Mouse (Mus musculus) left cerebral cortex, postnatal 25 days (tissue): ENCODE measurements around the gene Rab4b. TPM values are rescaled to one million over a fixed set of nuclear protein-coding genes. Genes with fewer than 3 reads are reported as not detected.

ENCODE experiments used
- DNase-seq, 2 experiments: peaks; one replicate each; pipeline ENCODE4 v3.0.0; 2022; ENCODE audit warnings: low spot score in 2 of 2, mixed read lengths in 1 of 2
- intact Hi-C: fragments of 180-260 bp; cut with DNase I; formaldehyde crosslinking; loops from one replicate; pipeline ENCODE4 v1.15.1; 2025
- microRNA-seq, 2 experiments: library from miRNA; unstranded; fragments of <30 nt; microRNA quantifications; one replicate each; pipeline ENCODE4 v1.2.0; 2022
- total RNA-seq, 2 experiments: library from RNA; stranded (reverse); gene quantifications; 2 replicates each; pipeline ENCODE4 v1.2.3; 2021

Gene Rab4b
- total RNA-seq, 2 experiments from 2014 or later: 85.3 to 91.2 TPM

DNA sequence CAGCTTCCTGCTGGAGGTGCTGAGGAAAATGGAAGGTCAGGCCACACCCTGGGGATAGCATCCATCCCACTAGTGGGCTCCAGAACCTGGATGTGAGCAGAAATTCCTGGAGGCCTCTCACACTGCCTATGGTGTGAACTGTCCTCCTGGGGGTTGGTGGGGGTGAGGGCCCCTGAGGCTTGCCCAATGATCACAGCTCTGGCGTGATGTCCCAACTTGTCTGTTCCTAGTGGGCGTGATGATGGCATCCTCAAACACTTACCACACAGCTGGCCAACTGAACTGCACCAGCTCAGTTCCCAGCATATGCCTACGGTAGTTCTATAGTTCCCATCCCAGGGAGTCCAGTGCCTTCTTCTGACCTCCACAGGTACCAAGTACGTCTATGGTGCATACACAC lies 53.7 kb downstream of the Rab4b start:
- intact Hi-C loops: loop anchor here (5.0 to 10.0 kb wide), 2 partner anchors 348 to 1270 kb away; no protein-coding TSS in a partner anchor
- no peak for DNase-seq

GRCm38 (mm10) chr7:27124305-27124832 lies 54.3 kb downstream of the Rab4b start:
- no peak for DNase-seq
- intact Hi-C loops: loop anchor here (10.0 kb wide), 1 partner anchor 1270 kb away; no protein-coding TSS in a partner anchor

- intact Hi-C loops: loop anchor here (10.0 kb wide), 1 partner anchor 1265 kb away; no protein-coding TSS in a partner anchor
- no peak for DNase-seq
Measured at GRCm38 (mm10) chr7:27119676-27120075, 59.0 kb downstream of the Rab4b start, which contains the start of gene Cyp2f2. Gene Cyp2f2, plus strand, starts transcription at chr7:27119909.

Small RNAs within 50 kb of the gene (microRNA-seq; reads per million reads assigned to microRNA genes)
- gene Mir1191: 0.25 to 0.34 reads per million in 2 experiments
- 0.67 to 0.99 reads per million in 2 experiments for gene Mir3101

Other genes with a start within 250 kb of the Rab4b start
- gene Cyp2a22, start 239.5 kb downstream of the Rab4b start, total RNA-seq: not detected
- not detected for gene Cyp2a12, start 149.8 kb downstream of the Rab4b start, total RNA-seq
- under 1 TPM in 1 of 2 experiments, not detected in 1; 0.41 TPM for gene Cyp2f2, start 59.0 kb downstream of the Rab4b start, total RNA-seq
- gene Cyp2t4, start 25.2 kb downstream of the Rab4b start, total RNA-seq: not detected
- gene Egln2, start 12.1 kb downstream of the Rab4b start, total RNA-seq: 100 to 1,000 TPM in 1 of 2 experiments, 10 to 100 TPM in 1; 98.1 to 101 TPM
- gene Gm21983, start 2.2 kb upstream of the Rab4b start, total RNA-seq: not detected
- 1 to 10 TPM in 1 of 2 experiments, under 1 TPM in 1; 0.62 to 1.7 TPM for gene Mia, start 2.3 kb upstream of the Rab4b start, total RNA-seq
- gene BC024978, start 16.9 kb upstream of the Rab4b start, total RNA-seq: 10 to 100 TPM; 21.0 to 25.2 TPM
- 10 to 100 TPM; 81.9 to 85.2 TPM for gene Snrpa, start 17.4 kb upstream of the Rab4b start, total RNA-seq
- 1 to 10 TPM; 7.5 to 8.8 TPM for gene Itpkc, start 49.8 kb upstream of the Rab4b start, total RNA-seq
- gene Coq8b, start 54.1 kb upstream of the Rab4b start, total RNA-seq: 10 to 100 TPM; 32.5 to 37.2 TPM
- gene Numbl, start 79.5 kb upstream of the Rab4b start, total RNA-seq: 100 to 1,000 TPM; 119 to 130 TPM
- 10 to 100 TPM; 46.7 to 50.4 TPM for gene Ltbp4, start 158.8 kb upstream of the Rab4b start, total RNA-seq
- gene Shkbp1, start 177.1 kb upstream of the Rab4b start, total RNA-seq: 10 to 100 TPM; 21.7 to 31.2 TPM
- not detected for gene Gm20479, start 178.5 kb upstream of the Rab4b start, total RNA-seq